10 mouse cellular contexts compared by ENCODE assay signal in the genomic region with DNA sequence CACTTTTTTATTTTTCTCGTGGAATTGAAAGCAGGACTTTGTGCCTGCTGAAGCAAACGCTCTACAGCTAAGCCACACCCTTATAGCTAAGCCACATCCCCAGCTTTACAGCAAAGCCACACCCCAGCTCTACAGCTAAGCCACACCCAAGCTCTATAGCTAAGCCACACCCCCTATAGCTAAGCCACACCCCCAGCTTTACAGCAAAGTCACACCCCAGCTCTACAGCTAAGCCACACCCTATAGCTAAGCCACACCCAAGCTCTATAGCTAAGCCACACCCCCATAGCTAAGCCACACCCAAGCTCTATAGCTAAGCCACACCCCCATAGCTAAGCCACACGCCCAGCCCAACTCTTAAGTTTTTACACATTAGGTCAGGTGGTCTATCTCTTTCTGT. TPM values are rescaled to one million over a fixed set of nuclear protein-coding genes. Genes with fewer than 3 reads are reported as not detected.
A peak's percentile ranks its signal among the peaks of the same experiment; 100 is the strongest.
DNase-seq lines count a peak whose midpoint lies in the region; ATAC-seq and TF ChIP-seq lines count a peak whose summit lies in the region.
"Had no signal": no experiment of that assay in that cellular context is flagged by ENCODE, and none has a peak within 500 bp of the region (broad histone marks: within the 10 kb centered on the region; RNA-seq: fewer than 3 reads in every experiment).

No protein-coding gene starts in this region.

- WGBS in heart, embryonic 13.5 days: 55% methylated on average over 3 of the region's 3 CpGs
- 68% methylated on average over 3 of the region's 3 CpGs for WGBS in hindbrain, embryonic 10.5 days

- H3K9ac ChIP-seq in heart, embryonic 13.5 days: no peak overlapping the region

- no peak for DNase-seq in heart, adult 11 months
- DNase-seq in CD4-positive helper T cell, adult 2 months (ENCODE audit: low read depth, low spot score): peak; percentile 84
- no peak for DNase-seq in gastrocnemius, adult 18-20 months (ENCODE audit: low spot score)
- DNase-seq in cerebellum, adult 8-10 months: no peak
- no peak for DNase-seq in hindbrain, embryonic 10.5 days (ENCODE audit: low spot score)
- DNase-seq: kidney, postnatal 36 days had no signal

- no peak overlapping the region for H3K27ac ChIP-seq in heart, embryonic 13.5 days (replicated peaks)
- peak overlapping the region; percentile 95 for H3K27ac ChIP-seq in cortical plate, adult 2 months (ENCODE audit: insufficient read depth, low read length)
- no peak overlapping the region for H3K27ac ChIP-seq in hindbrain, embryonic 10.5 days

- peaks cover 68% of the 10 kb centered on the region for H3K4me1 ChIP-seq in heart, embryonic 13.5 days
- peaks cover 31% of the 10 kb centered on the region for H3K4me1 ChIP-seq in cortical plate, adult 2 months (ENCODE audit: control insufficient read depth, insufficient read depth, low read length)
- H3K4me1 ChIP-seq in hindbrain, embryonic 10.5 days (replicated peaks): peaks cover 12% of the 10 kb centered on the region

- no peak for TF ChIP-seq POLR2A in cortical plate, adult 2 months (IDR thresholded peaks at IDR 0.05; ENCODE audit: extremely low read depth, insufficient read depth, low read length)

- H3K4me2 ChIP-seq in heart, embryonic 13.5 days: no peak overlapping the region

- H3K9me3 ChIP-seq in heart, embryonic 13.5 days: no peaks in the 10 kb centered on the region
- H3K9me3 ChIP-seq in hindbrain, embryonic 10.5 days: no peaks in the 10 kb centered on the region

- no peak overlapping the region for H3K4me3 ChIP-seq in heart, embryonic 13.5 days
- H3K4me3 ChIP-seq in cortical plate, adult 2 months (ENCODE audit: insufficient read depth, low read length): no peak overlapping the region
- H3K4me3 ChIP-seq in hindbrain, embryonic 10.5 days: no peak overlapping the region

- H3K27me3 ChIP-seq in heart, embryonic 13.5 days (replicated peaks): no peaks in the 10 kb centered on the region
- H3K27me3 ChIP-seq in hindbrain, embryonic 10.5 days (ENCODE audit: insufficient read depth, poor library complexity, severe bottlenecking): no peaks in the 10 kb centered on the region

- no peak for TF ChIP-seq CTCF in cortical plate, adult 2 months (IDR thresholded peaks at IDR 0.05; ENCODE audit: extremely low read depth, insufficient read depth, low read length)

- peak; percentile 73; the same call in 1 of the 2 replicates for ATAC-seq in heart, embryonic 13.5 days (ENCODE audit: extremely low read depth, insufficient number of reproducible peaks, low FRiP score, low TSS enrichment)
- peak; percentile 93 for ATAC-seq in megakaryocyte progenitor cell, adult 5-6 weeks (replicated peaks; ENCODE audit: poor library complexity)
- ATAC-seq: forebrain, embryonic 14.5 days had no signal

- H3K36me3 ChIP-seq in heart, embryonic 13.5 days: no peaks in the 10 kb centered on the region
- no peaks in the 10 kb centered on the region for H3K36me3 ChIP-seq in hindbrain, embryonic 10.5 days

RNA-seq across cellular contexts. Expression of a gene that starts 42.7 kb away (rescaled TPM):
- polyA plus RNA-seq in heart, embryonic 13.5 days (2015; fragmentation: Nextera tagmentation; extraction: Ambion mirVana): 0.51 and 0.83 TPM in 2 replicates
- 39.7 and 42.1 TPM in 2 replicates for polyA plus RNA-seq in cortical plate, adult 2 months (2012; rRNA removed)
- total RNA-seq in megakaryocyte progenitor cell, adult 5-6 weeks (2015): 10.9 and 16.6 TPM in 2 replicates
- 6.1 and 10.3 TPM in 2 replicates for total RNA-seq in megakaryocyte progenitor cell, adult 5-6 weeks (2017)
- 1 to 10 TPM; 4.7 to 6.8 TPM for total RNA-seq in gastrocnemius, adult 18-20 months (2021)
- 0.43 and 0.46 TPM in 2 replicates for polyA plus RNA-seq in hindbrain, embryonic 10.5 days (2016; fragmentation: Nextera tagmentation; extraction: Ambion mirVana)

Comparison
In these comparisons a context has a peak if more than half of its experiments do, and no peak if none do; other contexts are left out.
1. RNA of a gene that starts 42.7 kb away (polyA plus RNA-seq): 39.7 to 42.1 TPM in cortical plate, adult 2 months; 0.51 to 0.83 TPM in heart, embryonic 13.5 days and 0.43 to 0.46 TPM in hindbrain, embryonic 10.5 days; every median in the first group is over 10 times any median in the second.